Mouse (Mus musculus) neutrophil, adult 65 days (primary cell): ENCODE measurements around the gene Gm20929. TPM values are rescaled to one million over a fixed set of nuclear protein-coding genes. Genes with fewer than 3 reads are reported as not detected.

Experiments used
- total RNA-seq: library from RNA; stranded (reverse); gene quantifications from 2 replicates; pipeline ENCODE4 v1.2.4, GENCODE M21; 2023

The Gm20929 gene
- total RNA-seq: not detected in 2 replicates

DNA sequence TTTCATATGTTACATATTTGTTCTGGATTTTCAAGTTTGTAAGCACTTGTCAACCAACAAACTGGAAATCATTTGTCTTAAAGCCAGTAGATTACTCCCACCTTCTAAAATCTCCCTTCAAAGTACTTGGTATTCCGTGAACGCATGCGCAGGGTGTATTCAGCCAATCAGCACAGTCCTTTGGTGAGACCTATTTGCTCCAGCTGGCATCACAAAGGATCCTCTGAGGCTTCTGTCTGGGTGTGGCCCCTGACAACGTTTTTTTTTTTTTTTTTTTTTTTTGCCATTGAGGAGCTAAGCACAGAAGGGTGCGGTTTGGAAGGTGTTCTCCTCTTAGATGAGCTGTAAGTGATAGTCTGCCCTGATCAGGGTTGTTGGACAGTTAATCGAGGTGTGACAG lies at the start of gene Gm20929:
TSS of gene Gm20929 (plus strand) at position 301 of the 400 bp plus-strand sequence.

